Mouse (Mus musculus) cerebellum, postnatal 4 days (tissue): ENCODE data around the gene Mcrip1.
"Not testable (repeated sequence)": the region's sequence is repeated elsewhere in the genome, so short reads cannot be mapped to it uniquely, and the experiment has no call there.

Experiments
- DNase-seq, 2 experiments: peaks; one replicate each; pipeline ENCODE4 v3.0.0; 2022; ENCODE audit warnings: low spot score in 2 of 2, mixed read lengths in 1 of 2

Gene Mcrip1

GRCm38 (mm10) chr11:120549168-120549945 is at the start of gene Mcrip1:
TSS of gene Mcrip1 (minus strand) at chr11:120549727.
- DNase-seq, result peak; percentile 91 to 95

GRCm38 (mm10) chr11:120598990-120599549 is 49.5 kb upstream of the Mcrip1 start:
- no peak for DNase-seq

GRCm38 (mm10) chr11:120598283-120598989 is 48.9 kb upstream of the Mcrip1 start, which contains the start of the genes Alyref and Anapc11:
TSS of gene Alyref (minus strand) at chr11:120598365.
TSS of gene Anapc11 (plus strand) at chr11:120598421.
- DNase-seq, result peak; percentile 82 to 94

GRCm38 (mm10) chr11:120597240-120598235 is 48.0 kb upstream of the Mcrip1 start:
- DNase-seq, result peak in 1 of 2 experiments; percentile 27

- no peak for DNase-seq
Measured at GRCm38 (mm10) chr11:120588531-120588930, 39.0 kb upstream of the Mcrip1 start.

GRCm38 (mm10) chr11:120583937-120584336 is 34.4 kb upstream of the Mcrip1 start:
- DNase-seq, result no peak

GRCm38 (mm10) chr11:120582982-120583293 is 33.4 kb upstream of the Mcrip1 start:
- not testable (repeated sequence) for DNase-seq

- no peak for DNase-seq
Measured at GRCm38 (mm10) chr11:120582268-120582981, 32.9 kb upstream of the Mcrip1 start.

GRCm38 (mm10) chr11:120581490-120582267 is 32.2 kb upstream of the Mcrip1 start, which contains the start of gene Arhgdia:
TSS of gene Arhgdia (minus strand) at chr11:120581624.
- DNase-seq, result peak; percentile 75 to 93

GRCm38 (mm10) chr11:120580871-120581331 is 31.4 kb upstream of the Mcrip1 start:
- peak in 1 of 2 experiments; percentile 33 for DNase-seq

GRCm38 (mm10) chr11:120580190-120580589 is 30.7 kb upstream of the Mcrip1 start:
- DNase-seq, result no peak

- DNase-seq, result peak; percentile 68 to 80
Measured at GRCm38 (mm10) chr11:120579316-120580107, 30.0 kb upstream of the Mcrip1 start.

- peak in 1 of 2 experiments; percentile 10 for DNase-seq
Measured at GRCm38 (mm10) chr11:120578694-120579243, 29.2 kb upstream of the Mcrip1 start.

GRCm38 (mm10) chr11:120578024-120578693 is 28.6 kb upstream of the Mcrip1 start:
- DNase-seq, result no peak

- peak in 1 of 2 experiments; percentile 32 for DNase-seq
Measured at GRCm38 (mm10) chr11:120577211-120578023, 27.9 kb upstream of the Mcrip1 start.

GRCm38 (mm10) chr11:120576365-120576981 is 26.9 kb upstream of the Mcrip1 start:
- DNase-seq, result no peak

- no peak for DNase-seq
Measured at GRCm38 (mm10) chr11:120575940-120576339, 26.4 kb upstream of the Mcrip1 start.
